Mouse (Mus musculus): ENCODE measurements at regions not wholly inside any gene's neighbourhood (a gene's known extent, or its start where the extent isn't known, plus 50 kb on each side); places are given as distances from the start of the nearest gene placed in this dataset.
A peak's percentile ranks its signal among the peaks of the same experiment; 100 is the strongest.

DNA sequence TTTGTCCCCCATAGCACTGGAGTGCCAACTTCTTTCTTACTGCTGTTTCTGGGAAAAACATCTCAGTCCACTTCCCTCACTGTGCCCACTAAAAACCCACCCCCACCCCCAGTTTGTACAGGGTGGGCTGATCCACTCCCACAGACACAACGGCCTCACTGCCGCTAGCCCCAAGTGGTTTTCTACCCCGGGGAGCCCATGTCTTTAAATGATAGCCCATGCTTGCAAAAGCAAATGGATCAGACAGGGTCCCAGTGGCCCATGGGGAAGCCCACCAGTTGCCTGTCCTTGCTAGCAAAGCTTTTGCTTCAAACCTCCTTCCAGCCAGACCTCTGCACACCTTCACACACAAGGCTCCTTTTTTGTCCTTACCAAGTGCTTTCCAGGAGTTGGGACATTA is 257.0 kb upstream of the Rnaseh2b start:
- DNase-seq = no peak
- intact Hi-C loops (cut with DNase I) = no loop called here

DNA sequence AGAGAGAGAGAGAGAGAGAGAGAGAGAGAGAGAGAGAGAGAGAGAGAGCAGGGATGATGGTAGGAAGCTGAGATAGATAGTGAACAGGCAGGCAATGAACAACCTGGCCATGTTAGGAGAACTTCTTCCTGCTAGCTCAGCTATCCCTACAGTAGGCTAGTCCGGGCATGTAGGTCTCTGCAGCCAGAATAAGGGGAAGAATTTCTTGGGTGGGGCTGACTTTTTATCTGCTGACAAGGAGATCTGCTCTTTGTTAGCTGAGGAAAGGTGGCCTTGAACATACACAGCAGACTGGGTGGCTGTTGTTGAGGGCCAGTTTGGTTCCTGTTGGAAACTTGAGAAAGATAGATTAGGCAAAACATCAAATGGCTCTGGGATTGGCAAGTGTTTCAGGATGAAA is 254.9 kb upstream of the Rnaseh2b start:
- intact Hi-C loops (cut with DNase I) = no loop called here

DNA sequence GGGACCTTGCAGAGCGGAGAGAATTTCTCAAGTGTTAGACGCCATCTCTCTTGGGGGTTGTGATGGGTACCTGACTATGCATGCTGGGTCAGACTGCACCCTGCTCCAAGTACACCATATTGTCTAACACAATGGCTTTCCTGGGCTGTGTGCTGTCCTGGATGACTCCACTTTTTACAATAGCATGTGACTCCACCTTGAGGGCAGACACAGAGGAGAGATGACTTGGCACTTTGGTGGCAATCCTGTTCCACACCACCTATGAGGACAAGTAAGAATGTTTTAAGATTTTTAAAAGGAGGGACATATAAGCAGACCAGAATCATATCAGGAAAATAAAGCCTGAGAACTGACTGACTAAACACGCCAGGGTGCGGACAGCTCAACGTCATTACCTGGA is 254.5 kb upstream of the Rnaseh2b start:
- DNase-seq = no peak
- intact Hi-C loops (cut with DNase I) = no loop called here

More for the DNA sequence above, 254.9 kb upstream of the Rnaseh2b start:
- DNase-seq = no peak

DNA sequence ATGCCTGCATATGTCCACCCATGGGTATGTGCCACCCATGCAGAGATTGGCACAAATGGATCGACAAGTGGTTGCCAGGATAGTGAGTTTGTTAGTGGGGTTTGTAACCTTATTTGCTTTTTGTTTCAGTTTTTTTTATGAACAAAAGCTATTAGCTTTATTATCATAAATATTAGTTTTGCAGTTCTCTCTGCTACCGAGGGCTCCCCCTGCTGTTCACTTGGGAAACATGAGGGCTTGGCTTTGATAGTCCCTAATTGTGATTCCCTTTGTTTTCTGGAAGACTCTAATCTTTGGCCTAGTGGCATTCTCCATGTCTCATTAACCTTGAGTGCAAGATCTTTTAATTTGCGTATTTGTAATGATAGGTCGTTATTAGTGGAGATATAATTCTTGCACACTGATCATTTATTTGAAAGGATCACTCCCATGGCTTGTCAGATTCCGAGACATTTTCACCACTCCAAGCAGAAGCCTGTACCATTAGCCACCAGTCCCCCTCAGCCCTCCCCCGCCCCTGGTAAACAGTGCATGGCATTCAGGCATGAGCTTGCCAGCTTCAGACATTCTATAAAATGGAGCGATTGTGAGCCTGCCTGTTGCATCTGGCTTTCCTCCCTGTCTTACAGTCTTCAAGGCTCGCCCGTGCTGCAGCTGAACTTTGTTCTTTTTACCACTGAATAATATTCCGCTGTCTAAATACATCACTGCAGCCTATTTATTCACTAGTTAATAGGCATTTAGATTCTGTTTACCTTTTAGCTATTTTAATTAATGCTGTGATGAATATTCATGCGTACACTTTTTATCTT is 249.9 kb upstream of the Rnaseh2b start:
- intact Hi-C loops (cut with DNase I) = loop anchor here (1.0 to 10.0 kb wide), 5 partner anchors 210 to 708 kb away; no protein-coding TSS in a partner anchor
- DNase-seq = peak; percentile 70 to 77

- intact Hi-C loops (cut with DNase I) = loop anchor here (2.0 to 10.0 kb wide), 3 partner anchors 358 to 708 kb away; no protein-coding TSS in a partner anchor
- no peak for DNase-seq
Measured at GRCm38 (mm10) chr14:62043117-62043422, 249.3 kb upstream of the Rnaseh2b start.

- intact Hi-C loops (cut with DNase I) = no loop called here
- DNase-seq = no peak
Measured at GRCm38 (mm10) chr14:62050941-62051340, 241.4 kb upstream of the Rnaseh2b start.

DNA sequence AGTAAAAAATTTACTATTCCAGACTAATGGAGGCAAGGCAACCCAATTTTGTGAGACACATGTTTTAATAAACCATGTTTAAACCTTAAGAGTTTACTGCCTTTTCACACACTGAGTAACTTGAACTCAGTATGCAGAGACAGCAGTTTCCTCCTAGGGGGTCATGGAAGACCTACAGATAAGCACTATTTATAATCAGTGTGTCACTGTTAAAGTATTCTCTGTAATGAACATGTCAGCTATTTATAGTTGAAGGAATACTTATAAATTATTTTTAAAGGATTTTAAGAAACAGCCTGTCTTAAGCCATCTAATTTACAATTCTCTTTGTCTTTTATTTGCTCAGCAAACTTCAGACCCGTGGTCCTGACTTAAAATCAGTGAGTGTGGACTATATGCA is 240.5 kb upstream of the Rnaseh2b start:
- intact Hi-C loops (cut with DNase I) = no loop called here
- DNase-seq = no peak

GRCm38 (mm10) chr14:62053004-62053403 is 239.4 kb upstream of the Rnaseh2b start:
- intact Hi-C loops (cut with DNase I) = no loop called here

DNA sequence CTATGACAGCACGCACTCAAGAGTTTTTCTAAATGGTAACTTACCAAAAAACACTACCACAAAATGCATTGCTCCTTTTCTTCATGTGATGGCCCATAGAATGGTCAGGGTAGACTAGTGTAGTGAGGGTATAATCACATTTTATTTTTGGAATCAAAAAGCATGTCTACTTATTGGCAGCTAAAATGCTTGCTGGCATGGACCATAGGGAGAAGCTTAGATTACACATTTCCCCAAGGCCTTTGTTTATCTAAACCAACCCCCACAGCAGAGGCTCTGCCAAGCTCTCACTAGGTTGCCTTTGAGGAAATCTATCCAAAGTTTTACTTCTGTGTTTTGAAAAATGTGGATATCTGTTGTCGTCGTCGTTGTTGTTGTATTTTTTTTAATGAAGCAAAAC is 235.3 kb upstream of the Rnaseh2b start:
- no peak for DNase-seq
- intact Hi-C loops (cut with DNase I) = loop anchor here (5.0 kb wide), 1 partner anchor 115 kb away; no protein-coding TSS in a partner anchor

More at GRCm38 (mm10) chr14:62053004-62053403, 239.4 kb upstream of the Rnaseh2b start:
- no peak for DNase-seq

DNA sequence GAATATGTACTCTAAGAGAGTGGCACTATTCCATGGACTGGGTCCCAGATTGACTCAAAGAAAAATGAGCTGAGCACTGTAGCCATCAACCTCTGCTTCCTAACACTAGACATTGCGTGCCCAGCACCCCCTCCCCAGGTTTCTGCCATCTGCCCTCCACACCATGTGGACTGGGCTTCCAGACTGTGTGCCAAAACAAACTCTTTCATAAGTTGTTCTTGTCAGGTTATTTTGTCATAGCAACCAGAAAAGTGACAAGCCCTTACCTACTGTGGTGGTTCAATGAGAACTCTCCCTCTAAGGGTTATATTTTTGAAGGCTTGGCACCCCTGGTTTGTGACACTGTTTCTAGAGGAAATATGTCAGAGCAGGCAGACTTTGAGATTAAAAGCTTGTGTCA is 234.3 kb upstream of the Rnaseh2b start:
- no peak for DNase-seq
- intact Hi-C loops (cut with DNase I) = loop anchor here (5.0 kb wide), 1 partner anchor 114 kb away; no protein-coding TSS in a partner anchor

DNA sequence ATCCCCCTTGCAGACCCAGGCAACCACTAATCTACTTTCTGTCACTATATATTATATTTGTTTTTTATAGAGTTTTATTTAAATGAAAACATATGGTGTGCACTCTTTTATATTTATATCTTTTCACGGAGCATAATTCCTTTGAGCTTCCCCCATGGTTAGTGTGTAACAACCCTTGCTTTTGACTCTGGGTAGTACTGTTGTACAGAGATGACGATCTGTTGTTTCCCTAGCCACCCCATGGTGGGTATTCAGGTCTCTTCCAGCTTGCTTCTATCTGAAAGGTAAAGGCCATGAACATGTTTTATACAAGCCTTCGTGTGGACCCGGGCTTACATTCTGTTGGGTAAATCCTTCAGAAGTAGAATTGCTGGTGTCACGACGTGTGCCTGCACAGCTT is 221.2 kb upstream of the Rnaseh2b start:
- intact Hi-C loops (cut with DNase I) = no loop called here
- DNase-seq = no peak

GRCm38 (mm10) chr14:62084047-62084446 is 208.3 kb upstream of the Rnaseh2b start:
- peak in 1 of 2 experiments; percentile 4 for DNase-seq
- intact Hi-C loops (cut with DNase I) = no loop called here

DNA sequence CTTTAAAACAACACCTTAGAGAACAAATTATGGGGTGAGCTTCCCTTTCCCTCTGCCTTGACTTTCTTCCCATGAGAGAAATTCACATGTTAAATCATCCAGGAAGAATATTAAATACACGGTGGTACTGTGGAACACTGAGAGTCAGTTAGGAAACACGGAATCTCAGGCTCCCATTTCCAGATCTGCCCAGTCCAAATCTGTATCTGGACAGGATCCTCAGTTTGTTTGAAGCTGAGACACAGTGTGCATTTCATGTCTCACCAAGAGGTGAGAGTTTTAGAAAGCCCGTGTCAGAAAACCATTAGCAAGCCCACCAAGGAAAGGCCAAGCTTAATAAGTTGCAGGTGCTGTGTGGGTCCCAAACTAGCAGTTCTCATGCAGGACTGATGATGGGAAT is 204.2 kb upstream of the Rnaseh2b start:
- intact Hi-C loops (cut with DNase I) = no loop called here
- DNase-seq = no peak

DNA sequence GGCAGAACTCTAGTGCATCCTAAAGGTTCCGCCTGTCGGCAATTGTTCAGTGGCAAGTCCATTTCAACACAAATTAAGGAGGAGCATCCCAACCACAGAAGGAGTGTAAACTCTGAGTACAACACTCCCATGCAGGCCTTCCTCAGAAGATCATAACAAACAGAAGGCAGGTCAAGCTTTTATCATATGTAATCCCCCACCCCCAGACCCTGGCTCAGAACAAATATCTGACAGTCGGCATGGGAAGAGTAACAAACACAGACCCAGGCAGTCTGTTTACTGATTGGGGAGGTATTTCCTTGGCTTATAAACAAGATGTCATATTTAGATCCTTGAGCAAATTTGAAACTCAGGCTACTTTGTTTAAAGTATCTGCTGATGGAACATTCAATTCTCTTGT is 174.9 kb upstream of the Rnaseh2b start:
- intact Hi-C loops (cut with DNase I) = no loop called here
- DNase-seq = no peak

DNA sequence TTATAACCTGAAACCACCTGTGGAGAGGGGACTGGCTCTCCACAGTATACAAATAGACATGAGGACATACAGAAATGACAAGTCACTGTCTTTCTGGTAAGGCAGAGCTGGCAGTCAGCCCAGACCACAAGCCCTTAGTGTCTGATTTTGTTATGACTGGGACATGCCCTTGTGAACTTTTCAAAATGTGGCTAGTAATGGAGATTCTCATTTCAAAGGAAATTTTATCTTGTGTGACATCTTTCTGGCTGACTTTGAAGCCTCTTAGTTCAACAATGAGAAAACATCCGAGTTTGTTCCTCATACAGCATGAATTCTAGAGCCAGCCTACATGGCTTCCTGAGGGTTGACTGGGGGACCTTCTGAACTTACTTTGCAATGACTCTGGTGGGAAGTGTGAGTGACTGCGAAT is 173.8 kb upstream of the Rnaseh2b start:
- DNase-seq = no peak
- intact Hi-C loops (cut with DNase I) = no loop called here

- intact Hi-C loops (cut with DNase I) = no loop called here
- DNase-seq = no peak
Measured at GRCm38 (mm10) chr14:62128918-62129317, 163.5 kb upstream of the Rnaseh2b start.

- DNase-seq = no peak
- intact Hi-C loops (cut with DNase I) = no loop called here
Measured at GRCm38 (mm10) chr14:62132353-62132816, 160.0 kb upstream of the Rnaseh2b start.

DNA sequence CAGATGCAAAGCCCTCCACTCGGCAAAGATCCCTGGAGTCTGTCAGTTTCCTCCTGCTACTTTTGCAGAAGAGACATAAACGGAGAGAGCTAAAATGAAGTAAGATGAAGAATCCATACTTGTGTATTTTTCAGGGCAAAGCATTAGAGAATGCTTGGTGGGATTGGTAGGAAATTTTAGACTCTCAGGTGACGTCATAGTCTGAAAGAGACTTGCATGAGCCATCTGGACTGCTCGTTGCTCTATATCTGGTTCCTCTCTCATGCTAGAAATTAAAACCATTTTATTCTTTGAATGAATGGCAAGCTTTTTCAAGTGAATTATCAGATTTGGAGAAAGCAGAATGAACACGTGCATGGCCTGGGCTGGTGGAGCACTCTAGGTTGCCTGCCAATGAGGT is 154.4 kb upstream of the Rnaseh2b start:
- intact Hi-C loops (cut with DNase I) = no loop called here
- DNase-seq = no peak

GRCm38 (mm10) chr14:62144385-62145030 is 147.9 kb upstream of the Rnaseh2b start:
- no peak for DNase-seq

DNA sequence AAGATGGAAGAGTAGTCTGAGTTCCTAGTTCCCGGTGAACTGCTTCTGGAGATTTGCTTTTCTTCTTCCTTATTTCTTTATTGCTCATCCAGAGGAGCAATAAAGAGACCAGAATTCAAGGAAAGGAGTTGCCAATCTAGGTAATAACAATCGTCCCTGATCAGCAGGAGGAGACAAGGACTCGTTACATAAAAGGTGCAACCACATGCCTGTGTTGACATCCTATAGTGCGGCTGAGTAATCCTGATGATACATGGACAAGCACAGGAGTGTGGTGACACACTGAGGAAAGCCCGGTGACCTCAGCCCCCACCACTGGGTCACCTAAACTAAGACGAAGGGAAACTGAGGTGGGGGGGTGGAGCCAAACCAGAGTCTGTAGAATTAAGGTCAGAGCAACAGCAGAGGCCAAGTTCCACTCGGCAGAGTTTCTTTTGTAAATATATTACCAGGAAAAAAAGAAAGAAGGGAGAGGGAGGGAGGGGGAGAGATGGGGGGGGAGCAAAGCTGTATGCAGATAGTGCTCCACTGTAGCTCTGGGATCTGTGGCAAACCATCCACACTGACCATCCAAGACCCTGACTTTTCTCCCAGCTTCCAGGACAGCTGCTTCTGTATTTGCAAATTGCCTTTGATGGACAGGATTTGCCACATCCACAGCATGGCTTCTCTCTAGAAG is 135.2 kb upstream of the Rnaseh2b start:
- intact Hi-C loops (cut with DNase I) = no loop called here
- DNase-seq = no peak

More at GRCm38 (mm10) chr14:62144385-62145030, 147.9 kb upstream of the Rnaseh2b start:
- intact Hi-C loops (cut with DNase I) = no loop called here

DNA sequence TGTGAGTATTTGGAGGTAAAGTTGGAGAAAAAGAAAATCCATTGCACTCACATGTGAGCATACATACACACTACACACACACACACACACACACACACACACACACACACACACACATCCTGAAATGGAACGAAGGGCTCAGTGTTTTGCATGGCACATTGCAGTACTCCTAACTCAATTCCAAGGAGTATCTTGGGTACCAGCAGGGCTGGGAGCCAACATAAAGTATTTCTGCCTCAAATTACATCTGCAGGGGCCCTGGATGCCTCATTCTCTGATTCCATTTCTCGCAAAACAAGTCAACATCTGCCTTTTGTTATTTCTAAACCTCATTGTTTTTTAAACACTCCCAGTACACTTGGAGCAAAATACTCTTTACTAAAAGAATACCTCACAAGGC is 132.7 kb upstream of the Rnaseh2b start:
- intact Hi-C loops (cut with DNase I) = no loop called here
- DNase-seq = no peak
